Mouse (Mus musculus) ES-CJ7 (cell line): ENCODE results near the gene Lingo1.

ENCODE experiments used
- DNase-seq: peaks from one replicate; pipeline ENCODE4 v3.0.0; 2011; ENCODE audit warnings: low read depth, low spot score

The Lingo1 gene

DNA sequence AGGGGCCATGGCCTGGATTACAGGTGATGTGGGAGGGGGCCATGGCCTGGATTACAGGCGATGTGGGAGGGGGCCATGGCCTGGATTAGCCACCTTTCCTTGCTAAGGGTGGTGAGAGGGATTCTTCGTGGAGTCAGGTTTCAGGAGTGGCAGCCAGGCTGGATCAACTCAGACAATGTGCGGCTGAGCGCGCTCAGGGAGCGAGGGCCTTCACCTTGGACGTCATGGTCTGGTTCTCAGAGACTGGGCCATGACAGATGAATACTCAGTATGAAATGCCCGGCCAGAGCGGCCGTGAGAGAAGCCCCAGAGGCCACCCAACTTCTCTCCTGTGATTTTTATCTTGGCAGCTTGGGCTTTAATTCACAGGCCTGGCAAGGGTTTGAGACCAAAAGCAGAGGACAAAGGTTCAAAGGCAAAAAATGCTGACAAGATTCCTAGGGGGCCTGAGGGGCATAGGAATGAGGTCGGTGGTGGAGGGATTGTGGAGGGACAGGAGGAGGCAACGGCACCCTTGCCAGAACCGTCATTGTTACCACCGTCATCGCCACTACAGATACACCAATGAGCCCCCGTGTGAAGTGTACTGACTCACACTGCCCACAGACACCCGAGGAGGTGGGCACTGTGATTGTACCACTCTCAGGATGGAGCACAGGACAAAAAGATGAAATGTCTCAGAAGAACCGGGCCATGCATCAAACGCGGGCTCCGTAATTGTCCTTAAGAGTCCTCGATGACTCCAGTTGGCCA lies 117.2 kb downstream of the Lingo1 start:
- no peak for DNase-seq

- no peak for DNase-seq
These were observed 120.6 kb downstream of the Lingo1 start for GRCm38 (mm10) chr9:56675696-56676095.

DNA sequence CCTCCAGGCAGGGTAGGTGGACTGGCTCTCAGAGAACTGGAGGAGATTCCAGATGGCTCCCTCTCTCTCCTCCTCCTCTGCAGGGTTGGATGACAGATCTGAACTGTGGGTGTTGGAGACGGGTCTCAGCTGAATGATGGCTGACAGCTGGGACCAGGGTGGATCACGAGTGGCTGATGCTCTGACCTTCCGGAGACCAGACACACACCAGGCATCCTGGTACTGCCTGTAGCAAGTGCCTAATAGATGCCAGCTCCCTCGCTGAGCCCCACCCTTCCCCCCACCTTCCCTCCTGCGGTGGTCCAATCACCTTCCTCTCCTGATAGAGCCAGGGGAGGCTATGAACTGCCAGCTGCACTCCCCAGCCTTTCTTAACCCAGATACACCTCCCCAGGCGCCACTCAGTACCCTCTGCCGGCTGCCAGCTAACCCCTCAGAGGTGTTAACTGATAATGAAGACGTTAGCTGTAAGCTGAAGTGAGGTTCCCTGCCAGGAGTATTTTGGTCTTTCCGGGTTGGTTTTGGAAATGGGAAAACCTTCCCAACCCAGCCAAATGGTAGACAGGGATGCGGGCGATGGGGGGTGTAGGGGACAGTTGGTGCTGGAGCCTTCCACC lies 126.6 kb downstream of the Lingo1 start:
- DNase-seq: no peak

DNA sequence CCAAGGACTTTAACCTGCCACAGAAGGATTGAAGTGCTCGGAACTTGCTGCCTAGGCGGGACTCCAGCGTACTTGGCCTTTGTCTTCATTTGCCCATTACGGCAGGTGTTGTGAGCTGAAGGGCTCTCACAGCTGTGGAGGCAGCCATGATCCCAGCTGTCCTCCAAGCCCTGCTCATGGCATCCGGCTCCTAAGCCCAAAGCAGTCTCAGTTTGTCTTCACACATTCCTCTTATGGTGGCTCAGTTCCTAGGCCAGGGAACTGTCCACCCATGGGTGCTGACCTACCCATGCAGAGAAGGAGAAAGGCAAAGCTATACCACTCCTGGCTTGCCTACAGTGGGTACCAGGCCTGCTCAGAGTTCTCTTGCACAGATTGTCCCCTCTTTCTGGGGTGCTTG lies 132.1 kb downstream of the Lingo1 start:
- peak; percentile 11 for DNase-seq

- DNase-seq: no peak
These were observed 133.3 kb downstream of the Lingo1 start for GRCm38 (mm10) chr9:56662946-56663345.

GRCm38 (mm10) chr9:56662405-56662804 lies 133.9 kb downstream of the Lingo1 start:
- DNase-seq: no peak

- no peak for DNase-seq
These were observed 134.9 kb downstream of the Lingo1 start for GRCm38 (mm10) chr9:56661217-56661840.

DNA sequence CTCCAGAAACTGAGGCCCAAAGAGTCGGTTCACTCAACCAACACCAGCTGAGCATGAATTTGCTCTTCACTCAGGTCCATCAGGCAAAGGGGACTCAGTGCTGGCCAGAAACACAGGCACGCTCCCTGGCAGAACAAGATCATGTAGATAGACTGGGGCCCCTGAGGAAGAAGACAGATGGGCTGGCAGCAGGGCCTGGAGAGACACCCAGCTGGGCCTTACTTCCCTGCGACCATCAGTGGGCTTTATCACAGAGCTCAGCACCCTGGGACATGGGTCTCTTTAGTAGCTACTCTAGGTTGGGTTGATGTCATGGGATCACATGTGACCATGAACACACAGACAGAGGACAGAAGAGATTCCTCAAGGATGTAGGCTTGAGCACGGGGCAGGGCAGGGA lies 137.7 kb downstream of the Lingo1 start:
- no peak for DNase-seq

DNA sequence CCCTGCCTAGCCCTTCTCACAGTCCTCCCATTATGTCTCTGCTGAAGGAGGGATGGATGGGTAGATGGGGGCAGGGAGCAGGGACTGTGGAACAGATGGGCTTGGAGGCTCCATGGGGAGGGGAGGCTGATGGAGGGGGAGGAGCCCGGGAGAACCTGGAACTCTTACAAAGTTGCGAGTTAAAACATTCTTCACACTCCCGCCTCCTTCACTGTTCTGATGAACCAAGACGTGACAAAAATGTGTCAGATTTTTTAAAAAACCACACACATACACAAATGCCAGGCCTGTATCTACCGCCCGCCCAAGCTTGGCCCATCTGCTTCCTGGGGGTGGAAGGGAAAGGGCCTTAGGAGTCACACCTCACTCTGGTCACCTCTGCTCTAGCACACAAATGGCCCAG lies 138.3 kb downstream of the Lingo1 start:
- no peak for DNase-seq

DNA sequence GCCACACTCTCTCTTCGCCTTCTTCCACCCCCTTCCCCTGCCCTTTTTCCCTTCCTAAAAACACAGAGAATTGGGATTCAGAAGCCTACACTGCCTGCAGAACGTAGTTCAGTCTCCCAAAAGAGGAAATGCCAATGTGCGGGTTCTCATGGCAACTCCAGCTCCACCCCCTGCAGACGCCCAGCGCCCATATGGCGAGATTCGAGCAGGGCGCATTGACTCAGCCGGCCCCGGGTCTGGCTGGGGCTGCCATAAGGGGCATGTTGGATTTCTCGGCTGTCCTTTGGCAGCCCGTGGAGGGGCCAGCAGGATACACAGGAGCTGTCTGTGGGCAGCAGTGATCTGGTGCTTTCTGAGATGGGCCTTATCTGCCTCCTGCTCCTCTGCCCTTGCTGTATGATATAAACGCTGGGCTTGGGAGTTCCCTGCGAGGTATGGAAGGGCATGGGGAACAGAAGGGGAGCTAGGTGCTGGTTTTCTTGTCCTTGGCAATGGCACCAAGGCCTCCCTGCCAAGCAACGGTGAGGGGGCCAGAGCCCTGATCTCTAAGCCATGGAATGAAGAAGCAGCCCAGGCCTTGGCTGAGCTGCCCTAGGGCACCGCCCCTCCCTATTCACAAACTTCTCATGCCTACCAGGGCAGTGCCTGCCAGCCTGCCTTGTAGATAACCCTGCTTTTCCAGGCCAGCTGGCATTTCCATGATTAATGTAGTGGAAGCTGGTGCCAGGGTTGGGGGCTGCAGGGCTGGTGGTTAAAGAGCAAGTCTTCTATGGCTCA lies 139.3 kb downstream of the Lingo1 start:
- DNase-seq: no peak

- DNase-seq: no peak
These were observed 141.1 kb downstream of the Lingo1 start for GRCm38 (mm10) chr9:56655167-56655566.

DNA sequence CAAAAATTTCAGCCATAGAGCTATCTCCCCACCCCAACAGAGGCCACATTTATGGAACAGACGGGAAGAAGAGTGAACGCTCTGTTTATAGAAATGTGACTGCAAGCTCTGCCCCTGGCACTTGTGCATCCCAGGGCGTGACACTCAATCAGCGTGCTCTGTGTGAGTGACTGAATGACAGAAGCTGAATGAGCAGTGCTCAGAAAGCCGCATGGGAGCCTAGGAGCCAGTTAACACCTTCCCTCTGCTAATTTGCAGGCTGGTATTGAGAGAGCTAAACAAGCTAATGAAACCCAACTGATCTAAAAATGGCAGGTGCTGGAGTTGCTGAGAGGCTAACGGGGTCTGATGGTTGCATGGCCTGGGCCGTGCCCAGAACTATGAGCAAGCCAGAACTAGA lies 143.7 kb downstream of the Lingo1 start:
- DNase-seq: no peak

DNA sequence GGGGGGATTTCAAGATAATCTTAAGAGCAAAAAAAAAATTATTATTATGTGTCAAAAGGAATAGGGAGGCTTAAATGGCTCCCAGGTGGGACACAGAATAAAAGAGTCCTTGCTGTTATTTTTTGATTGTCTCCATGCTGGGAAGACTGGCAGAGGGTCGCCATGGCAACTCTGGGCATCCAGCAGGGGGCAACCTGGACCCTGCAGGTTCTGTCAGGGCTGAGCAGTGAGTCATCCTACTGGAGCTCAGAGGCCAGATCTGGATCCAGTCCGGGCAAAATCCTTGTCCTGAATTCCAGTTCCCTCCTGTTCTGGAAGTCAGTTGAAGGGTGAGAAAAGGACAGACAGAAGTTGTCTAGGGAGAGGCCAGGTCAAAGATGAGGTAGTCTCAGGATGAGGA lies 144.7 kb downstream of the Lingo1 start:
- peak; percentile 40 for DNase-seq

- DNase-seq: no peak
These were observed 149.8 kb downstream of the Lingo1 start for GRCm38 (mm10) chr9:56646227-56647025.

- no peak for DNase-seq
These were observed 152.8 kb downstream of the Lingo1 start for GRCm38 (mm10) chr9:56643474-56643873.

- DNase-seq: peak; percentile 84
These were observed 157.9 kb downstream of the Lingo1 start for GRCm38 (mm10) chr9:56638226-56638905.

DNA sequence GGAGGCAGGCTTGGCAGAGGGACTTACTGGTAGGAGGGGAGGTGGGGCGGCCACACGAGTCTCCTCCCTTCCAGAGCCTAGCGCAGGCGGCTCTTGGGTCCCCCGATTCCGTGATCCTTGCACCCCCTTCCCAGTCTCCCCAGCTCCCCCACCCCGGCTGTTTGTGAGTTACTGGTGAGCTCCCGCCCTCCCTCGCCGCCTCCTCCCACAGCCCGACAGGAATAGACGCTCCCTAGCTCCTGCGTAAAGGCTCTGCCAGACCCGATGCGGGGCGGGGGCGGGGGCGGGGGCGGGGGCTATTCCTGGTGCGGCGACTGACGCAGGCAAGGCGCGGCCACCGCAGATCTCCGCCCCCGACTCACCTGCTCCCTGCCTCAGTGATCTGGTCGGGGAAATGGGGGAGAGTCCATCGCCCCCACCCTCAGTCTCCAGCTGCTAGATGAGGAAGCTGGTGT lies 158.8 kb downstream of the Lingo1 start:
- DNase-seq: peak; percentile 27

- DNase-seq: no peak
These were observed 159.4 kb downstream of the Lingo1 start for GRCm38 (mm10) chr9:56636766-56637402.

DNA sequence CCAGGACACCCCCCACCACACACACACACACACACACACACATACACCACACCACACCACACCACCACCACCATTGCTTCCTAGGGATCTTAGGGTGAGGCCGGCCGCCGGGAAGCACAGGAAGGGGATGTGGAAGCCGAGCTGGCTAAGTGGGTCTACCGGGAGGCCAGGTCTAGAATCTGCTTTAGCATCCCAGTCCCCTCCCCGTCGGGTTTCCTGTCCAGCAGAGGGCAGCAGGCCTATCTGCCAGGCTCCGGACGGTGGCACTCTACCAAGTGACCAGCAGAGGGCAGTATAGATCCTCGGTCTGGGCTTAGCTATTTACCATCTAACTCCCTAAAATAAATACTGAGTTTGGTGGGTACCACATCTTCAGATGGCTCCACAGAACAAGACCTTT lies 160.1 kb downstream of the Lingo1 start:
- DNase-seq: peak; percentile 89

DNA sequence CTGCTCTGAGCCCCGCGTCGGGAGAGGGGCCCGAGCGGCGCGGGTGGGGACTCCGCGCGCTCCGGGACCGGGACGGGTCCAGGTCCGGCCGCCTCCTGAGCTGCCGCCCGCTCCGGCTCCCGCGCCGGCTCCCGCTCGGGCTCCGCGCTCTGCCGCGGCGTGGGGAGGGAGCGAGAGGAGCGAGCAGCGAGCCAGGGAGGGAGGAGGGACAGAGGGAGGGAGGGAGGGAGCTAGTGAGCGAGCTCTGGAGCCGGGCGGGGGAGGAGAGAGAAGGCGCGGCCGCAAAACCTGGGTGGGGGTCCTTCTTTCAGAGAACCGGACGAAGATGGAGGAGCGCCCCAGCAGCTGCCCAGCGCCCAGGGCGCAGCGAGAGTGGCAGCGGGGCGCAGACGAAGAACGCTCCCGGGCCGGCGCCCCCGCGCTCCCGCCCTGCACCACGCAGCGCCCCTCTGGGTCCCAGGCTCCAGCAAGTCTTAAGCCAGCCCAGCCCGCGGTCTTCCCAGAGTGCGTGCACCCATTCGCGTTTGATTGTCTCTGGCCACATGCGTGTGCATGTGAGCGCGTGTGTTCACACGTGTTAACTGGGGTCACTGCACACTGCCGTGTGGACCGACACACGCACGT lies 160.7 kb downstream of the Lingo1 start:
- DNase-seq: peak; percentile 62
